Mouse (Mus musculus) E14TG2a.4 (cell line): ENCODE results near the gene Rbm47.

ENCODE experiments used
- CTCF ChIP-seq: conservative IDR thresholded peaks from 2 replicates; pipeline ENCODE4 v1.5.1; 2014; ENCODE audit warnings: low read length
- POU5F1 ChIP-seq: IDR thresholded peaks from 2 replicates; pipeline ENCODE4 v1.6.1; 2014; ENCODE audit warnings: low read length, borderline replicate concordance

DNA sequence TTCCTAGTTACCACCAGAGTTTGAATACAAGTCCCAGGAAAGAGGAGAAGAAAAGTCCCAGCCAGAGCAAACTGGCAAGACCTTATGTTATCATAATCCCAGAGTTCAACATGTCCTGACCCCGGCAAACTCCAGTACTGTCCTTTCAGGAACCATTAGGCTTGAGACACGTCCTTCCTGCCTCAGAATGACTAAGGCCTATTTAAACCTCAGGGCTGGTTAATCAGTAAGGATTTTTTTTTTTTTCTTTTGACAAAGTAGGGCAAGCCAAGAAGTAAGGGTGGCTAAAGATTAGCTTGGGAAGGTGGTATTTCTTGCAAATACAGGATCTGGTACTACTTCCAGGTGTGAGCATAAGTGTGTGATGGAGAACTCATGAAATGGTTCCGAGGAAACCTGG is 158.9 kb downstream of the Rbm47 start:
- TF ChIP-seq CTCF: no peak
- no peak for TF ChIP-seq POU5F1
